Comparison of ENCODE assay signal across 16 mouse cellular contexts in the genomic region with DNA sequence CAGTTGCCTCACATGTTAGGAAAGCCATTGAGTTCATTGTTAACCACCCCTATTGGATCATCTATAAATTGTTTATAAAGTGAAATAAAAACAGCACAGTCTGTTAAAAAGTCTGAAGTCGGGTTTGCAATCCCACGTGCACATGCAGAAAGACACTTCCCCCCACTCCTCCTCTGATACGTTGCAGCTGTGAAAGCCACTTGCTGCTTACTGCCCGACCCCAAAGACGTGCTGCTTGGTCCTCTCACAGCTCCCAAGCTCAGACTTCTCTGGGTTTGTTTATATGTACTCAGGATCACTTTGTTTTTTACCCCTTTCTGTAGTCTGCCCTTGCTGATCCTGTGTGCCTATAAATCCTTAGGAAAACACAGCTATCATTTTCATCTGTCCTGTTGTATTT.
"Had no signal": no experiment of that assay in that cellular context is flagged by ENCODE, and none has a peak within 500 bp of the region (broad histone marks: within the 10 kb centered on the region; RNA-seq: fewer than 3 reads in every experiment).

No protein-coding gene starts in this region.

- H3K4me3 ChIP-seq: hindbrain, embryonic 10.5 days; limb, embryonic 15.5 days; midbrain, embryonic 10.5 days; myocyte; neural tube, embryonic 15.5 days had no signal

- H3K4me2 ChIP-seq: hindbrain, embryonic 14.5 days; limb, embryonic 15.5 days; neural tube, embryonic 15.5 days had no signal

- H3K9ac ChIP-seq: hindbrain, embryonic 14.5 days; limb, embryonic 15.5 days; liver, embryonic 14.5 days; neural tube, embryonic 15.5 days had no signal

- H3K4me1 ChIP-seq: hindbrain, embryonic 10.5 days; limb, embryonic 15.5 days; midbrain, embryonic 10.5 days; neural tube, embryonic 15.5 days had no signal

- H3K27me3 ChIP-seq: limb, embryonic 15.5 days; neural tube, embryonic 15.5 days had no signal

- H3K9me3 ChIP-seq: hindbrain, embryonic 10.5 days; limb, embryonic 15.5 days; midbrain, embryonic 10.5 days; neural tube, embryonic 15.5 days had no signal

- DNase-seq: kidney, adult 18-20 months; layer of hippocampus, adult 9-11 months; layer of hippocampus, postnatal 36 days; lung, adult 2 months; midbrain, embryonic 14.5 days; right cerebral cortex, adult 18-20 months; right cerebral cortex, postnatal 25 days; thymus, adult 2 months; thymus, postnatal 25 days had no signal

- H3K27ac ChIP-seq: hindbrain, embryonic 10.5 days; hindbrain, embryonic 14.5 days; limb, embryonic 15.5 days; liver, embryonic 14.5 days; midbrain, embryonic 10.5 days; neural tube, embryonic 15.5 days had no signal
